Mouse (Mus musculus) adrenal gland, postnatal 10 days (tissue): ENCODE measurements around the gene Rad51b. TPM values are rescaled to one million over a fixed set of nuclear protein-coding genes. Genes with fewer than 3 reads are reported as not detected.
A peak's percentile ranks its signal among the peaks of the same experiment; 100 is the strongest.

Experiments used
- DNase-seq: peaks from one replicate; pipeline ENCODE4 v3.0.0; 2021; ENCODE audit warnings: mixed read lengths
- total RNA-seq, 2 experiments: library from RNA; stranded (reverse); gene quantifications; 2 replicates each; pipeline ENCODE4 v1.2.3; 2021

Rad51b gene
- total RNA-seq, 2 experiments from 2014 or later: 1.6 to 3.0 TPM

- no peak for DNase-seq
Measured at GRCm38 (mm10) chr12:79807410-79807847, 510.3 kb downstream of the Rad51b start.

DNA sequence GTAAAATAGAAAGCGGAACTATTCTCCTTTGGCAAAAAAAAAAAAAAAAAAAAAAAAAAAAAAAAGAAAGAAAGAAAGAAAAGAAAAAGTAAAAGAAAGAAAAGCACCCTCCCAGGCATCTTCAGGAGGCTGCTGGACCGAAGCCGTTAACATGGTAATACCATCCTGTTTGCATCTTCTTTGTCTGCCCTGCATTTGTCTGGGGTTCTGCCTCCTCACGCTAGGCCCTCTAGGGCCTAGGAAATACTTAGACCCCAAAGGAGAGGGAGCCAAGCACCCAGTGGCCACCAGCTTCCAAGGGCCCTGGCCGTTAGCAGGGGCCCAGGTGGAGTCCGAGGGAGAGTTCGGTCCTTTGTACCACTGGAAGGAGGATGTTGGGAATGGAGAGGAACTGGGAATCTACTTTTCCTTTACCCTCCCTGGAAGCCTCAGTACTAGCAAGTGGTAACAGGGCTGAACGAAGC is 510.9 kb downstream of the Rad51b start:
- DNase-seq: no peak

DNA sequence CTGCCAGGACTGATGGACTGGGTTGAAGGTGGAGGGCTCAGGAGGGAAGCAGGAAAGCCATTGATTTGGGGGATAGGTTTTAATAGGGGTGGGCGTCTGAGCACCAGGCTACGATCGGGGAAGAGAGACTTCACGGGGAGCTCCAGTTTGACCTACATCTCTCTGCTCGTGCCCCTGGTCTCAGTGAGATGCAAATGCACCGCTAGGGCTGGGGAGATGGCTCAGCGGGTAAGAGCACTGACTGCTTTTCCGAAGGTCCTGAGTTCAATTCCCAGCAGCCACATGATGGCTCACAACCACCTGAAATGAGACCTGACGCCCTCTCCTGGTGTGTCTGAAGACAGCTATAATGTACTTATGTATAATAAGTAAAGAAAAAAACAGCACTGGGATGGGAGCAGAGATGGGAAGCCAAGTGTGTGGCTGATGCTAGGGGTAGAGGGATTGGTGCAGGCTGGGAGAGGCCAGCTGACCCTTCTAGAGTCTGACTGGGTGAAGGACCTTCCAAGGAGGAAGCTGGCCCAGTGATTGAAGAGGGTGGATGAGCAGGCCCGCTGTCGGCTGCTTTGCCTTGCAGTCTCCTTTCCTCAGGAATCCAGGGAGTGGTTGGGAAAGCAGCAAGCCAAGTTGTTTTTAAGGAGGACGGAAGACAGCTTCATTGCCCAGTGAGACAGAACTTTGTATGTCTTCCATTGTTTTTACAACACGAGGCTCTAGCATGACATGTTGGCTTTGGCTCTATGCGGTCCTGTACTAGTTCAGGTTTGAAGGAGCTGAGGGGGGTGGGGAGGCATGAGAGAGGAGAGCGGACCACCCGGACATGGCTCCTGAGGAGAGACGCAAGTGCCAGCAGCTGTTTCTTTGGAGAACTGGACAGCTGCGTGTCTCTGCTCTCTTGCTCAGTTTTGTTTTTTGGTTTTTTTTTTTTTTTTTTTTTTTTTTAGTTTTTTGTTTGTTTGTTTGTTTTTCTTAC is 511.6 kb downstream of the Rad51b start:
- DNase-seq: no peak

- DNase-seq: no peak
Measured at GRCm38 (mm10) chr12:79809518-79809917, 512.4 kb downstream of the Rad51b start.

GRCm38 (mm10) chr12:79812422-79812821 is 515.3 kb downstream of the Rad51b start:
- no peak for DNase-seq

- DNase-seq: no peak
Measured at GRCm38 (mm10) chr12:79812838-79813563, 515.9 kb downstream of the Rad51b start.

DNA sequence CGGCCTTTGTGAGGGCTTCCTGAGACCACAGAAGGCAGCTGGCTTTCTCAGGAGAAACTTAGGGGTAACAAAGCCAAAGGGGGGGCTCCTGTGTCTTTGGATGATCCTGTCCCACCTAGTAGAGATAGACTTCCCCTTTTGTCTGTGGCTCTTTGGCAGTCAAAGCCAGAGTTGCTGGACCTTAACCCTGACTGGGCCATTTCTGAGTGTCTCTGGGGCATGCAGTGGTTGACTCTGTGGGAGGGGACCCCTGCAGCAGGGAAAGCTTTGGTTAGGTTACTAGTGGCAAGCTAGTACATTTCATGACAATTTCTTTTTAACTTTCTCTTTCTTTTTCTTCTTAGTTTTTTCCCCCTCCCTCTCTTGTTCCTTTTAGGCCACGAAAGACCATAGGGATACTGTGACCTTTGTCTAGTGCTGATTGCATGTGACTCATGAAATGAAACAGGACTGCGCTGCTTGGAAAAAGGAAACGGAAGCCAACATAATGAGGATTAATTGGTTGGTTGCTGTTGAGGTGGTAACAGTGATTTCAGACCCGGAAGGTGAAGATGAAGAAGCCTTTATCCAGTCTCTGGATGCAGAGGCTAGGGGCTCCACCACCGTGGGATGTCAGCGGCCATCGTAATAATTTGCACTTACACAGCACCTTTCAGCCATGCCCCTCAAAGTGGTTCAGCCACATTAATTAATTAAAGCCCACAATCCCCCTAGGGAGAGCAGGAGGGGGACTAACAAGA is 516.7 kb downstream of the Rad51b start:
- DNase-seq: no peak

GRCm38 (mm10) chr12:79814312-79815091 is 517.4 kb downstream of the Rad51b start:
- no peak for DNase-seq

GRCm38 (mm10) chr12:79816241-79816640 is 519.2 kb downstream of the Rad51b start:
- no peak for DNase-seq

DNA sequence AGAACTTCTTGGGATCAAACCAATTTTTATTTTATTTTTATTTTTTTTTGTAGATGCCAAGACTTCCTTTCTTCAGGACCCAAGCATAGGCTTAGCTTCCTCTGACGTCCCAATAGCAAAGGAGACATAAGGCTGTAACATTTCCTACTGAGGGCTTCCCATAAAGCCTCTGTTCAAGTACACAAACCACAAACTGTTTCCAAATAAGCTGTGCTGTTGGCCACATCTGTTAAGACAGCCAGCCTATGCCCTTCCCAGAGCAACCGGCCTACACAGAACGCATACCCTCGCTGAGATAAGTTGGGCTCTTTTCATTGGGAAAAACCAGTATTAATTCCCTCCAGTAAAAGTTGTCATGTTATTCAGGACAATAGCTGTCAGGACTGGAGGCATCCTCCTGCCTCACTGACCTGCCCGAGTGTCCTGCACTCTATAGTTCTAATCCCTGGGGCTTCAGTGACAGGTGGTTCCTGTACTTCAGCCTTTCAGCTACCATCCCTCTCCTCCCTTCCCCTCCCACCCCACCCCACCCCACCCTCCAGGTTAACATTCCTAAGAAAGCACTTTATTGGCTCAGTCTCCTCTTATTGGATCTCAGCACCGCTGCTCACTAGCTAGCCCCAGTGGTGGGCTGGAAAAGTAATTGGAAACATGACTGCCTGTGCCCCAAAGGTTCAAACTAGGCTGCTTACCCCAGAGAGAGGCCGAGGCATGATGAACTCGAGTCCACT is 523.3 kb downstream of the Rad51b start:
- no peak for DNase-seq

DNA sequence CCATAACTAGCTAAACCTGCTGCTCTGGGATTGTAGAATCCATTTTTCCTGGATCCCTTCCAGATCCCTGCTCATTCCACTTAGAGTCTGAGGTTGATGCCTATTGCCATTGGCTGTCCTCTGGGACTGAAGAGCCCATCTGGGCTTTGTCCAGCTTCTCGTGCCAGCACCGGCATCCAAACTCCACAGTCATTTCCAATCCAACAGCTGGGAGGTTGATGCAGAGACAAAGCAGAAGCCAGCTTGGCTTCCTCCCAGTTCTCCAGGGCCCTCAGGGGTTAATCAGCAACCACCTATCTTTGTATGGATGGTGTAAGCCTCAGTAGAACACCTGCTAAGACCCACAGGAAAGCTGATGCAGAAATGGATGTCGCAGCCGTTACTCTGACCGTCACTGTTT is 524.8 kb downstream of the Rad51b start:
- DNase-seq: peak; percentile 59

- no peak for DNase-seq
Measured at GRCm38 (mm10) chr12:79822401-79822800, 525.3 kb downstream of the Rad51b start.

GRCm38 (mm10) chr12:79825922-79826321 is 528.8 kb downstream of the Rad51b start:
- DNase-seq: no peak

- DNase-seq: no peak
Measured at GRCm38 (mm10) chr12:79827233-79827692, 530.2 kb downstream of the Rad51b start.

DNA sequence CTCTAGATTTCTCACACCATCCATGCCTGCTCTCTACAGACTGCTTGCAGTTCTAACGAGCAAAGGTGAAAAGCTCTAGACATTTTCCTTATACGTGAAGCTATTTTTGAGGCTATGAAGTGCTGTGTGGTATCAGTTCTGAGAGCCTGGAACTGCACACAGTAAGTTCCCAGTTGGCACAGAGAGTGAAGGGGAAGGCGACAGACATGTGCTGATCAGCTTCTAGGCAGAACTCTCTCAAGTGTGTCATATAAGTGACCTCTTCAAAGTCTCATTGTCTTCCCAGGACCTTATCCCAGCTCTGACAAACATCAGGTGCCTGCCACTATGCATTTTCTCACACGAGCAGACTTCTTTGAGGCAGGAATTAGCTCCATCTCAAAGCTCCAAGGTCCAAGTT is 530.7 kb downstream of the Rad51b start:
- no peak for DNase-seq

GRCm38 (mm10) chr12:79830686-79831085 is 533.6 kb downstream of the Rad51b start:
- DNase-seq: no peak

GRCm38 (mm10) chr12:79832611-79833010 is 535.5 kb downstream of the Rad51b start:
- DNase-seq: no peak

- DNase-seq: no peak
Measured at GRCm38 (mm10) chr12:79835521-79835920, 538.4 kb downstream of the Rad51b start.

DNA sequence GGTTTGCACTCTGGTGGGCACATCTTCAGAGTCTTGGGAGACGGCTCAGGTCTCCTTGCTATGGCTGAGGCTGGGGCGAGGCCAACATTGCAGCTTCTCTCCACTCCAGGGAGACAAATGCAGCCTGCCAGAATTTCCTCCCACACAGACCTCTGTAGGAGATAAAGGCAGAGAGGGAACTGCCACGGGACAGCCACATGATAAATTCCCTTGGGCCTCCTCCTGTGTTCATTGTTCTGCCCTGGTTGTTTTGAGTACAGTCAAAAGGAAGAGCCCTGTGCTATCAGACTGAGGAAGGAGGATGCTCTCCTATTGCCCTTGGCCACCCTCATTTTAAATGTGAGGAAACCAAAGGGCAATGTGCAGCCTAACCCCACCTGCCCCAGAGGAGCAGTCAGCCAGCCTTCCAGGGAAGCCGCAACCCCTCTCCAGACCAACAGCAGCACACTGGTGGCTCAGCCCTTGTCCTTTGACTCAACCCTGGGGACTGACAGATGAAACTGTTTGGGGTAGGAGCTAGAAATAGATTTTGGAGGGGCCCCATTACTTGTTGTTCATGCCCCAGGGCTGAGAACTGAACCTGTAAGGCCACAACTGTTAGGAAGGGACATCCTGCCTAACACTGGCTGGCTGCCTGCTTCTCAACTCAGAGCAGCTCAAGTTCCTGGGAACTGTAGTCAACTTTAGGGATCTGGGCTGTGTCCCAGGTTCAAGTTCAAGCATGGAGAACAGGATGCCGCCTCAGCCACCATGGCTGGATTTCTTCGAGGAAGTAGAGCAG is 541.3 kb downstream of the Rad51b start:
- DNase-seq: peak; percentile 69
